ENCODE assay signal across 18 mouse cellular contexts in genomic region chr17:50201828-50202445, GRCm38 (mm10).
"Had no signal": no experiment of that assay in that cellular context is flagged by ENCODE, and none has a peak within 500 bp of the region (broad histone marks: within the 10 kb centered on the region; RNA-seq: fewer than 3 reads in every experiment).

No protein-coding gene starts in this region.

- H3K27me3 ChIP-seq: lung, embryonic 15.5 days; midbrain, embryonic 13.5 days; midbrain, embryonic 15.5 days; neural tube, embryonic 12.5 days had no signal

- H3K4me1 ChIP-seq: lung, embryonic 15.5 days; megakaryocyte, embryonic 14.5 days; midbrain, embryonic 13.5 days; midbrain, embryonic 15.5 days; neural tube, embryonic 12.5 days had no signal

- ATAC-seq: lung, postnatal 0 days had no signal

- H3K27ac ChIP-seq: lung, embryonic 15.5 days; macrophage; midbrain, embryonic 13.5 days; midbrain, embryonic 15.5 days; neural tube, embryonic 12.5 days had no signal

- H3K4me2 ChIP-seq: lung, embryonic 15.5 days; midbrain, embryonic 11.5 days; midbrain, embryonic 13.5 days; midbrain, embryonic 15.5 days; neural tube, embryonic 12.5 days had no signal

- H3K4me3 ChIP-seq: lung, embryonic 15.5 days; midbrain, embryonic 13.5 days; midbrain, embryonic 15.5 days; neural tube, embryonic 12.5 days had no signal

- H3K9ac ChIP-seq: lung, embryonic 15.5 days; midbrain, embryonic 13.5 days; midbrain, embryonic 15.5 days; neural tube, embryonic 12.5 days had no signal

- H3K36me3 ChIP-seq: lung, embryonic 15.5 days; midbrain, embryonic 13.5 days; midbrain, embryonic 15.5 days; neural tube, embryonic 12.5 days had no signal

- DNase-seq: lung, adult 2 months; lung, postnatal 14 days; lung, postnatal 36 days; right cerebral cortex, adult 18-20 months; right cerebral cortex, postnatal 25 days; right cerebral cortex, postnatal 4 days; spleen, adult 18-20 months; thymus, adult 18-20 months; thymus, postnatal 14 days; thymus, postnatal 36 days had no signal

- H3K9me3 ChIP-seq: lung, embryonic 15.5 days; megakaryocyte, embryonic 14.5 days; midbrain, embryonic 13.5 days; midbrain, embryonic 15.5 days; neural tube, embryonic 12.5 days had no signal
